Mouse (Mus musculus): ENCODE results near the gene Pabpc1l.

DNA sequence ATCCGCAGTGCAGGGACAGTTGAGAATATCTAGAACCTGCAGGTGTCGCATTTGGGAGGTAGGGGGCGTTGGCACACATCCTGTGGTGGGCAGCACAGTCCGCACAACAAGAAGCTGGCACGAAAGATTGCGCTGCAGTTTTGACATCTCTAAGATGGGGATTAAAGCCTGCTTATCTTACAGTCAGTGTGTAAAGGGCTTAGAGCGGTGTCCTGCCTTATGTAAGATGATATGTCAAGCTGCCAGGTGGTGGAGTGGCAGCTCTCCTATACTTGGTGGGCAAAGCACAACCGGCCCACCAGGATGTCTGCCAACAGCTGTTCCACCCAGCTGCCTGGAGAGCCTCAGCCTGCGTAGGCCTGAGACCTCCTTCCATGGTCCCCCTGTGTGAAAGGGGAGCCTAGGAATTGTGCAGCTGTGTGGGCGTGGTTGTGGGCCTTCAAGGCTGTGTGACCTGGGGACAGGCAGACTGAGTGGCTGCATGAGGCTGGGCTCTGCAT lies 11.3 kb downstream of the Pabpc1l start:
- TF ChIP-seq CTCF (IDR thresholded peaks at IDR 0.05; ENCODE audit: control insufficient read depth, insufficient read depth, insufficient read length) (no peak), USF1 (IDR thresholded peaks at IDR 0.05; ENCODE audit: low read depth) (no peak), MYOG (IDR thresholded peaks at IDR 0.05; ENCODE audit: control insufficient read depth, extremely low read depth, insufficient read length) (no peak), MAX (IDR thresholded peaks at IDR 0.05) (no peak), CEBPB (IDR thresholded peaks at IDR 0.05; ENCODE audit: low read depth) (no peak)
